Mouse (Mus musculus): ENCODE measurements at regions not wholly inside any gene's neighbourhood (a gene's known extent, or its start where the extent isn't known, plus 50 kb on each side); places are given as distances from the start of the nearest gene placed in this dataset.

DNA sequence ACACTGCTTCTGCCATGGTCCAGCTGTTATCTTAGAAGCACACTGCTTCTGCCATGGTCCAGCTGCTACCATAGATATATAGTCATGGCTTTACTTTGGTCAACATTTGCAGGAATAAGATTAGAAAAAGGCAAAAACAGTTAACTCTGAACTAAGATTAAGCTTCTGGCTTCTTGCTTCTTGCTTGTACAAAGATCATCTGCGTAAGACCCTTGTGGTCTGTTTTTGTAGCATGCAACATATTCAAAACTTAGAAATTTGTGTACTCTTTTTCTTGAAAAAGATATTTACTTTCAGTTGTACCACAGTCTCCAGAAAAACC is 130.5 kb downstream of the Mtx2 start:
- DNase-seq (ENCODE audit: extremely low read depth): no peak
- dilution Hi-C loops (cut with MboI; ENCODE audit: extremely low pct_ligation_motif_present, extremely low pct_unique_long_range_greater_than_20kb, low sequenced_read_pairs): no loop called here
- Histone ChIP-seq H3K4me1 (ENCODE audit: control insufficient read depth in 1 of 2, insufficient read depth in 2 of 2) (0 out of 4 replicates have a peak, but pooled peaks cover 0 to 6% of the 10 kb centered on the region in 2 experiments), H3K27me3 (replicated peaks) (no peaks in the 10 kb centered on the region), H3K36me3 (replicated peaks in 1 of 2; ENCODE audit: control insufficient read depth in 1 of 2, insufficient read depth in 1 of 2, low read length in 1 of 2) (no peaks in the 10 kb centered on the region), H3K9ac (ENCODE audit: insufficient read depth, low read depth) (no peak overlapping the region), H3K9me3 (replicated peaks; ENCODE audit: low read length) (no peaks in the 10 kb centered on the region), H3K4me2 (ENCODE audit: insufficient read depth, low read depth, poor library complexity, severe bottlenecking) (no peak overlapping the region), H3K4me3 (replicated peaks in 1 of 3; ENCODE audit: low read depth in 2 of 3, low read length in 2 of 3, poor library complexity in 1 of 3) (no peak overlapping the region), H3K27ac (ENCODE audit: insufficient read depth, low read depth) (no peak overlapping the region), H3K79me2 (replicated peaks; ENCODE audit: control insufficient read depth, extremely low read depth, insufficient read depth, poor library complexity, severe bottlenecking) (no peaks in the 10 kb centered on the region)
- TF ChIP-seq EP300 (IDR thresholded peaks at IDR 0.05; ENCODE audit: low read length) (no peak), POLR2AphosphoS2 (IDR thresholded peaks at IDR 0.05; ENCODE audit: low read depth, low read length) (no peak), KAT2A (IDR thresholded peaks at IDR 0.05; ENCODE audit: insufficient replicate concordance, low read length) (no peak), USF2 (conservative IDR thresholded peaks at IDR 0.05; ENCODE audit: low read depth, low read length) (no peak), JUND (conservative IDR thresholded peaks at IDR 0.05; ENCODE audit: low read depth, low read length) (no peak), MAX (IDR thresholded peaks at IDR 0.05; ENCODE audit: low read length) (no peak), MAFK (IDR thresholded peaks at IDR 0.05; ENCODE audit: insufficient replicate concordance, low read length) (no peak), MEF2A (IDR thresholded peaks at IDR 0.05; ENCODE audit: borderline replicate concordance, low read depth, low read length) (no peak), BHLHE40 (IDR thresholded peaks at IDR 0.05; ENCODE audit: low read depth, low read length) (no peak)
- in situ Hi-C loops (cut with MboI; ENCODE audit: low pct_ligation_motif_present, low pct_unique_long_range_greater_than_20kb, low sequenced_read_pairs): no loop called here

- Histone ChIP-seq H3K27me3 (replicated peaks) (no peaks in the 10 kb centered on the region), H3K36me3 (replicated peaks in 1 of 2; ENCODE audit: control insufficient read depth in 1 of 2, insufficient read depth in 1 of 2, low read length in 1 of 2) (no peaks in the 10 kb centered on the region), H3K4me1 (ENCODE audit: control insufficient read depth in 1 of 2, insufficient read depth in 2 of 2) (0 out of 4 replicates have a peak, but pooled peaks cover 0 to 6% of the 10 kb centered on the region in 2 experiments), H3K9ac (ENCODE audit: insufficient read depth, low read depth) (no peak overlapping the region), H3K9me3 (replicated peaks; ENCODE audit: low read length) (no peaks in the 10 kb centered on the region), H3K4me2 (ENCODE audit: insufficient read depth, low read depth, poor library complexity, severe bottlenecking) (no peak overlapping the region), H3K4me3 (replicated peaks in 1 of 3; ENCODE audit: low read depth in 2 of 3, low read length in 2 of 3, poor library complexity in 1 of 3) (no peak overlapping the region), H3K79me2 (replicated peaks; ENCODE audit: control insufficient read depth, extremely low read depth, insufficient read depth, poor library complexity, severe bottlenecking) (no peaks in the 10 kb centered on the region), H3K27ac (ENCODE audit: insufficient read depth, low read depth) (no peak overlapping the region)
- TF ChIP-seq MAFK (IDR thresholded peaks at IDR 0.05; ENCODE audit: insufficient replicate concordance, low read length) (no peak), MAX (IDR thresholded peaks at IDR 0.05; ENCODE audit: low read length) (no peak)
- in situ Hi-C loops (cut with MboI; ENCODE audit: low pct_ligation_motif_present, low pct_unique_long_range_greater_than_20kb, low sequenced_read_pairs) (no loop called here), dilution Hi-C loops (cut with MboI; ENCODE audit: extremely low pct_ligation_motif_present, extremely low pct_unique_long_range_greater_than_20kb, low sequenced_read_pairs) (no loop called here)
- peak; percentile 10 for DNase-seq (ENCODE audit: extremely low read depth)
These were observed 131.0 kb downstream of the Mtx2 start for GRCm38 (mm10) chr2:74956556-74956955.

DNA sequence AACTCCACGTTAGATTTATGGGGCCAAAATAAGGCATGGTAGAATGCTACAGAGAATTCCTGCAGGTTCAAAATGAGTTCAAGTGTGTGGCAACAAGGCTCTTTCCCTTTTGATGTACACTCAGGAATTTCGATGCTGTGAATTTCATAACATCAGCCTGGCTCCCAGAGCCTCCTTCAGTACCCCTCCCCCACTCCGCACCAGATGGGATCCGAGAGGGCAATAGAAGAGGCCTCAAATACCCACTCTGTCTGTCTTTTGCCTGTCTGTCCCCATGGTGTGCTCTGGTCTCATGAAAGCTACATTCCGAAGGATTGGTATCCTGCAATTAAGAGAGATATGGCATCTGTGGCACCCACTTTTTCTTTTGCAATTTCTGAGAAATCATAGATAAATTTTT is 134.3 kb downstream of the Mtx2 start:
- dilution Hi-C loops (cut with MboI; ENCODE audit: extremely low pct_ligation_motif_present, extremely low pct_unique_long_range_greater_than_20kb, low sequenced_read_pairs) (no loop called here), in situ Hi-C loops (cut with MboI; ENCODE audit: low pct_ligation_motif_present, low pct_unique_long_range_greater_than_20kb, low sequenced_read_pairs) (loop anchor here (5.0 kb wide), 1 partner anchor 243 kb away; no protein-coding TSS in a partner anchor)
- no peak for DNase-seq (ENCODE audit: extremely low read depth)
- 0 out of 4 replicates have a peak, but pooled peaks cover 0 to 6% of the 10 kb centered on the region in 2 experiments for H3K4me1 ChIP-seq (ENCODE audit: control insufficient read depth in 1 of 2, insufficient read depth in 2 of 2)
- no peak overlapping the region for H3K4me3 ChIP-seq (replicated peaks in 1 of 3; ENCODE audit: low read depth in 2 of 3, low read length in 2 of 3, poor library complexity in 1 of 3)
- no peaks in the 10 kb centered on the region for H3K79me2 ChIP-seq (replicated peaks; ENCODE audit: control insufficient read depth, extremely low read depth, insufficient read depth, poor library complexity, severe bottlenecking)
- H3K9ac ChIP-seq (ENCODE audit: insufficient read depth, low read depth): no peak overlapping the region
- H3K27ac ChIP-seq (ENCODE audit: insufficient read depth, low read depth): no peak overlapping the region
- H3K36me3 ChIP-seq (replicated peaks in 1 of 2; ENCODE audit: control insufficient read depth in 1 of 2, insufficient read depth in 1 of 2, low read length in 1 of 2): no peaks in the 10 kb centered on the region
- no peaks in the 10 kb centered on the region for H3K27me3 ChIP-seq (replicated peaks)
- no peak overlapping the region for H3K4me2 ChIP-seq (ENCODE audit: insufficient read depth, low read depth, poor library complexity, severe bottlenecking)
- no peak for TF ChIP-seq RAD21 (IDR thresholded peaks at IDR 0.05; ENCODE audit: low read depth, low read length)
- TF ChIP-seq RCOR1 (conservative IDR thresholded peaks at IDR 0.05; ENCODE audit: low read depth, low read length): no peak
- no peak for TF ChIP-seq POLR2A (IDR thresholded peaks at IDR 0.05; ENCODE audit: low read depth, low read length)
- no peak for TF ChIP-seq CTCF (conservative IDR thresholded peaks at IDR 0.05 in 1 of 2, IDR thresholded peaks at IDR 0.05 in 1 of 2; ENCODE audit: low read depth in 2 of 2, low read length in 2 of 2)
- no peak for TF ChIP-seq JUN (IDR thresholded peaks at IDR 0.05; ENCODE audit: insufficient read depth, low read depth, low read length)
- TF ChIP-seq E2F4 (IDR thresholded peaks at IDR 0.05; ENCODE audit: insufficient replicate concordance, low read depth, low read length): no peak
- TF ChIP-seq ZC3H11A (IDR thresholded peaks at IDR 0.05; ENCODE audit: low read depth, low read length): no peak
- TF ChIP-seq TBP (conservative IDR thresholded peaks at IDR 0.05; ENCODE audit: low read depth, low read length): no peak
- TF ChIP-seq ETS1 (conservative IDR thresholded peaks at IDR 0.05; ENCODE audit: low read depth, low read length): no peak
- no peak for TF ChIP-seq SMC3 (IDR thresholded peaks at IDR 0.05; ENCODE audit: low read depth, low read length)
- TF ChIP-seq USF1 (IDR thresholded peaks at IDR 0.05; ENCODE audit: low read depth, low read length): no peak
- TF ChIP-seq EP300 (IDR thresholded peaks at IDR 0.05; ENCODE audit: low read length): no peak
- no peak for TF ChIP-seq PAX5 (IDR thresholded peaks at IDR 0.05; ENCODE audit: low read length)
- TF ChIP-seq HCFC1 (IDR thresholded peaks at IDR 0.05; ENCODE audit: low read depth, low read length): no peak
- TF ChIP-seq ZKSCAN1 (IDR thresholded peaks at IDR 0.05; ENCODE audit: borderline replicate concordance, low read depth, low read length): no peak
- no peak for TF ChIP-seq ZNF384 (IDR thresholded peaks at IDR 0.05; ENCODE audit: low read depth, low read length)
- no peak for TF ChIP-seq MXI1 (IDR thresholded peaks at IDR 0.05; ENCODE audit: low read depth, low read length)
- TF ChIP-seq GABPA (IDR thresholded peaks at IDR 0.05; ENCODE audit: insufficient replicate concordance, low read depth, low read length): no peak
- H3K9me3 ChIP-seq (replicated peaks; ENCODE audit: low read length): no peaks in the 10 kb centered on the region
